Mouse (Mus musculus): Measurements from ENCODE around the gene Gm5244. TPM values are rescaled to one million over a fixed set of nuclear protein-coding genes. Genes with fewer than 3 reads are reported as not detected.

Gene Gm5244
- polyA plus RNA-seq, 1 experiment from 2014 or later: not detected

DNA sequence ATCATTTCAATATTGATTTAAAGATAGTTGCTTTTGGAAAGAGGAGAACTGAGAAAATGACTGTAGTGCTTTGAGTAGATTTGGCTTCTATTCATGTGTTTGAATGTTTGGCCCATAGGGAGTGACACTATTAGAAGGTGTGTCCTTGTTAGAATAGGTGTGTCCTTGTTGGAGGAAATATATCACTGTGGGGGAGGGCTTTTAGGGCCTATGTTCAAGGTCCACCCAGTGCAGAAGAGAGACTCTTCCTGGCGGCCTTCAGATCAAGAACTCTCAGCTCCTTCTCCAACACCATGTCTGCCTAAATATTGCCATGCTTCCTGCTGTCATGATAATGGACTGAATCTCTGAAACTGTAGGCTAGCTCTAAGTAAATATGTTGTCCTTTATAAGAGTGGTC lies 42.2 kb upstream of the Gm5244 start:
- no peak overlapping the region for H3K9ac ChIP-seq (replicated peaks)
- H3K4me3 ChIP-seq (ENCODE audit: low read depth, low read length): no peak overlapping the region
- DNase-seq (no peak), ATAC-seq (no peak)
- H3K27ac ChIP-seq (ENCODE audit: low read depth): no peak overlapping the region
- H3K4me2 ChIP-seq (ENCODE audit: low read depth, low read length): no peak overlapping the region
- H3K27me3 ChIP-seq (ENCODE audit: insufficient read depth, low read length): no peaks in the 10 kb centered on the region
- WGBS (ENCODE audit: insufficient replicate concordance): 71% methylated on average over 1 of the region's 1 CpGs
- no peaks in the 10 kb centered on the region for H3K9me3 ChIP-seq (ENCODE audit: low read length)
- TF ChIP-seq EP300 (IDR thresholded peaks at IDR 0.05; ENCODE audit: low read depth): no peak
- no peak for TF ChIP-seq CTCF (IDR thresholded peaks at IDR 0.05; ENCODE audit: low read depth)
- H3K4me1 ChIP-seq (ENCODE audit: insufficient read depth): no peaks in the 10 kb centered on the region
- no peaks in the 10 kb centered on the region for H3K36me3 ChIP-seq (replicated peaks; ENCODE audit: insufficient read depth, low read length)

DNA sequence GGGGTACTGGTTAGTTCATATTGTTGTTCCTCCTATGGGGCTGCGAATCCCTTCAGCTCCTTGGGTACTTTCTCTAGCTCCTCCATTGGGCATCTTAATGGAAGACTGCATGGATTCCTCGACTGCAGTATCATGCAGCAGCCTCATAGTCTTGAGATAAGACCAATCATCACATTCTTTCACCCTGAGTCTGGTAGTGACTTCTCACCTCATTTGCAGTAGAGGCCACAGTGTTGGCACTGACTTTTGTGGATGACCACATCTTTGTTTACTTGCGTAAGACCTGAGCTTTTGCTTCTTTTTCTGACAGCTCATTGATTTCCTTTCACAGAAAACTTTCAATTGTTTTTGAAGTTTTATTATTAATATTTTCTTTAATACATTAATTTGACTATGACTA lies 40.8 kb upstream of the Gm5244 start:
- DNase-seq: peak; percentile 20
- Histone ChIP-seq H3K4me1 (ENCODE audit: insufficient read depth) (no peaks in the 10 kb centered on the region), H3K27ac (ENCODE audit: low read depth) (peak overlapping the region; percentile 51), H3K9ac (replicated peaks) (no peak overlapping the region), H3K27me3 (ENCODE audit: insufficient read depth, low read length) (no peaks in the 10 kb centered on the region), H3K4me2 (ENCODE audit: low read depth, low read length) (no peak overlapping the region), H3K4me3 (ENCODE audit: low read depth, low read length) (no peak overlapping the region), H3K36me3 (replicated peaks; ENCODE audit: insufficient read depth, low read length) (no peaks in the 10 kb centered on the region), H3K9me3 (ENCODE audit: low read length) (no peaks in the 10 kb centered on the region)
- TF ChIP-seq EP300 (IDR thresholded peaks at IDR 0.05; ENCODE audit: low read depth) (no peak), CTCF (IDR thresholded peaks at IDR 0.05; ENCODE audit: low read depth) (no peak)
- peak; percentile 84 for ATAC-seq
- WGBS (ENCODE audit: insufficient replicate concordance): 75% methylated on average over 3 of the region's 3 CpGs

DNA sequence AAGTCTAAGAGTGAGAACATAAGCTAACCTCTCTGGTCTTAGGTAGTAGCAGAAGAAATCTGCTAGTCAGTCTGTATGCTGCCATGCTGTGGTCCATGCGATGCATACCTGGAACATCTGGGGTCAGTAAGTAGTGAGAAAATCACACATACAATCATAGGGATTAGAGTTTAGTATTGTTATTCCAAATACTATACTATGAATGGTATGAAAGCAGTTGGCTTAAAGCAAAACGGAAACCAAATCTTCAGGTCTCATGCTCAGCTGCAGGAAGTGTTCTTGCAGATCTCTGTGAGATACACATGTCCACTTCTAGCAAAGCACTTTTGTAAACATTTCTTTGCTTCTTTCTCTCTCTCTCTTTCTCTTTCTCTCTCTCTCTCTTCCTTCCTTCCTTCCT lies 40.3 kb upstream of the Gm5244 start:
- Histone ChIP-seq H3K4me2 (ENCODE audit: low read depth, low read length) (no peak overlapping the region), H3K4me1 (ENCODE audit: insufficient read depth) (no peaks in the 10 kb centered on the region), H3K27me3 (ENCODE audit: insufficient read depth, low read length) (no peaks in the 10 kb centered on the region), H3K9me3 (ENCODE audit: low read length) (no peaks in the 10 kb centered on the region), H3K4me3 (ENCODE audit: low read depth, low read length) (no peak overlapping the region), H3K9ac (replicated peaks) (no peak overlapping the region), H3K27ac (ENCODE audit: low read depth) (peak overlapping the region; percentile 51), H3K36me3 (replicated peaks; ENCODE audit: insufficient read depth, low read length) (no peaks in the 10 kb centered on the region)
- TF ChIP-seq EP300 (IDR thresholded peaks at IDR 0.05; ENCODE audit: low read depth) (no peak), CTCF (IDR thresholded peaks at IDR 0.05; ENCODE audit: low read depth) (no peak)
- WGBS (ENCODE audit: insufficient replicate concordance): 48% methylated on average over 2 of the region's 2 CpGs
- ATAC-seq (peak; percentile 51; the same call in 1 of the 2 replicates), DNase-seq (no peak)

DNA sequence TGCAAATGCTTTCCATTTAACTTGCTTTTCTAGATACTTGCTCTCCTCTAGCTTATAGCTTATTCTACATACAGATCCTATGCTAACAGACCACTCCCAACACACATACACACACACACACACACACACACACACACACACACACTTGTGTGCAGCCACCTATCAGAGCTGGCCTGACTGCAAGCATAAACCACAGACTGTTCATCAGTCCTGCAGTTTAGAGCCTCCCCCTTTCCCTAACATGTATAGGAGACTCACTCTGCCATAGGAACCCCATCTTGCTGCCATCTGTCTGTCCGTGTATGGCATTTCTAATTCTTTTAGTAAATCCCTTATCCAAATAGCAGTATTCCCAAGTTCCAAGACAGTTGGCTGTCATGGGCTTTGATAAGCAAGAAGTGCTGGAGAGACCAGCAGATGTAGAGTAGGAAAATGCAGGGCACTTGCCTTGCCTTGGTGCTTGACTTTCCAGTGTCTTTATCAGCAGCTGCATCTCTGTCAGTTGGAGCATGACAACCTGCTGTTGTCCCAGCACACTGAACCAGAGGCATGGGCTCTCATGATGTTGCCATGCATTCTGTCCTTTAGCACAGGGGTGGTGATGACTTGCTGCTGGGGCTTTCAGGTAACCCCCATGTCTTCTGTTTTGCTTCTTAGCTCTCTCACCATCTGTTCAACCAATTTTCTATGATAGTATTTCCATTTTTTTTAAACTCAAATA lies 33.7 kb upstream of the Gm5244 start:
- ATAC-seq: no peak
- no peak for DNase-seq
- no peaks in the 10 kb centered on the region for H3K9me3 ChIP-seq (ENCODE audit: low read length)
- H3K4me2 ChIP-seq (ENCODE audit: low read depth, low read length): no peak overlapping the region
- no peak for TF ChIP-seq CTCF (IDR thresholded peaks at IDR 0.05; ENCODE audit: low read depth)
- no peaks in the 10 kb centered on the region for H3K4me1 ChIP-seq (ENCODE audit: insufficient read depth)
- H3K4me3 ChIP-seq (ENCODE audit: low read depth, low read length): no peak overlapping the region
- H3K36me3 ChIP-seq (replicated peaks; ENCODE audit: insufficient read depth, low read length): no peaks in the 10 kb centered on the region
- whole genome bisulfite sequencing (ENCODE audit: insufficient replicate concordance): 46% methylated on average over 1 of the region's 1 CpGs
- no peak overlapping the region for H3K27ac ChIP-seq (ENCODE audit: low read depth)
- H3K27me3 ChIP-seq (ENCODE audit: insufficient read depth, low read length): no peaks in the 10 kb centered on the region
- H3K9ac ChIP-seq (replicated peaks): no peak overlapping the region

DNA sequence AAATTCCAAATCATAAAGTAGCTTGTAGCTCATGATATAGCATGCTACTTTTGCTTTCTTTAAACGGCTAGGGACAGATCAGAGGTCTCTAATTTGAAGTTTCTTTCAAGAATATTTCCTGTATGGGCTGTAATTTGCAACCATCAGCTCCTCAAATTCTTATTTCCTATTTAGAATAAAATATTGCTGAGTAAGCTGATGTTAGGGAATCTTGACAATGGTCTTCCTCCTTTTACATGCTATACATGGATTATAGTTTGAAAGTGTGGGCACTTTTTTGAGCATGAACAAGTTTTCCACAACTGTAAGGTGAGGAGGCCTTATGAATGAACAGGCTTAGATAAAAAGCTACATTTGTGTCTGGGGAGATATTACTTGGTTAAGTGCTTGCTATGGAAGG lies 32.6 kb upstream of the Gm5244 start:
- no peaks in the 10 kb centered on the region for H3K27me3 ChIP-seq (ENCODE audit: insufficient read depth, low read length)
- no peak for TF ChIP-seq CTCF (IDR thresholded peaks at IDR 0.05; ENCODE audit: low read depth)
- no peak for TF ChIP-seq EP300 (IDR thresholded peaks at IDR 0.05; ENCODE audit: low read depth)
- H3K4me2 ChIP-seq (ENCODE audit: low read depth, low read length): no peak overlapping the region
- H3K4me1 ChIP-seq (ENCODE audit: insufficient read depth): no peaks in the 10 kb centered on the region
- no peaks in the 10 kb centered on the region for H3K36me3 ChIP-seq (replicated peaks; ENCODE audit: insufficient read depth, low read length)
- no peaks in the 10 kb centered on the region for H3K9me3 ChIP-seq (ENCODE audit: low read length)
- no peak overlapping the region for H3K9ac ChIP-seq (replicated peaks)
- no peak overlapping the region for H3K4me3 ChIP-seq (ENCODE audit: low read depth, low read length)
- ATAC-seq: no peak
- no peak overlapping the region for H3K27ac ChIP-seq (ENCODE audit: low read depth)
- no peak for DNase-seq
- WGBS (ENCODE audit: insufficient replicate concordance): 70% methylated on average over 1 of the region's 1 CpGs

DNA sequence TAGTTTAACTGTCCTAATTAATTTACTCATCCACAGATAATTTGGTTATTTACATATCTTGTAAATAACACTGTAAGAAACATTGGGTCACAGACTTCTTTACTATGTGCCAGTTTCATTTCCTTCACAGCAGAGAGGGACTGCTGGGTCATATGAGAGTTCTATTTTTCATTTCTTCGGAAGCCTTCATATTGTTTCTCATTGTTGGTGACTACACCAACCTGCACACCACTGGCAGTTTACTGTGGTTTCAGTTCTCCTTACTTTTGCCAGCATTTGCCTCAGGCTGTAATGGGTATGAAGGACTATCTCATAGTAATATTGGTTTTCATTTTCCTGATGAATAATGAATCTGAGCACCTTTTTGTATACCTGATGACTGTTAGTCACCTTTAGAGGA lies 28.0 kb upstream of the Gm5244 start:
- H3K36me3 ChIP-seq (replicated peaks; ENCODE audit: insufficient read depth, low read length): no peaks in the 10 kb centered on the region
- no peaks in the 10 kb centered on the region for H3K9me3 ChIP-seq (ENCODE audit: low read length)
- DNase-seq (no peak), ATAC-seq (no peak)
- no peaks in the 10 kb centered on the region for H3K4me1 ChIP-seq (ENCODE audit: insufficient read depth)
- no peak overlapping the region for H3K4me3 ChIP-seq (ENCODE audit: low read depth, low read length)
- no peaks in the 10 kb centered on the region for H3K27me3 ChIP-seq (ENCODE audit: insufficient read depth, low read length)
- H3K9ac ChIP-seq (replicated peaks): no peak overlapping the region
- no peak overlapping the region for H3K27ac ChIP-seq (ENCODE audit: low read depth)
- TF ChIP-seq EP300 (IDR thresholded peaks at IDR 0.05; ENCODE audit: low read depth): no peak
- TF ChIP-seq CTCF (IDR thresholded peaks at IDR 0.05; ENCODE audit: low read depth): no peak
- WGBS (ENCODE audit: insufficient replicate concordance): 73% methylated on average over 1 of the region's 1 CpGs
- H3K4me2 ChIP-seq (ENCODE audit: low read depth, low read length): no peak overlapping the region
